Mouse (Mus musculus) heart, postnatal 4 days (tissue): ENCODE measurements around the gene Gnat2. TPM values are rescaled to one million over a fixed set of nuclear protein-coding genes. Genes with fewer than 3 reads are reported as not detected.

Experiments used
- DNase-seq: peaks from one replicate; pipeline ENCODE4 v3.0.0; 2021
- total RNA-seq, 2 experiments: library from RNA; stranded (reverse); gene quantifications; 2 replicates each; pipeline ENCODE4 v1.2.3; 2021

Gnat2 gene
- under 1 TPM; 0.31 to 0.34 TPM for total RNA-seq

DNA sequence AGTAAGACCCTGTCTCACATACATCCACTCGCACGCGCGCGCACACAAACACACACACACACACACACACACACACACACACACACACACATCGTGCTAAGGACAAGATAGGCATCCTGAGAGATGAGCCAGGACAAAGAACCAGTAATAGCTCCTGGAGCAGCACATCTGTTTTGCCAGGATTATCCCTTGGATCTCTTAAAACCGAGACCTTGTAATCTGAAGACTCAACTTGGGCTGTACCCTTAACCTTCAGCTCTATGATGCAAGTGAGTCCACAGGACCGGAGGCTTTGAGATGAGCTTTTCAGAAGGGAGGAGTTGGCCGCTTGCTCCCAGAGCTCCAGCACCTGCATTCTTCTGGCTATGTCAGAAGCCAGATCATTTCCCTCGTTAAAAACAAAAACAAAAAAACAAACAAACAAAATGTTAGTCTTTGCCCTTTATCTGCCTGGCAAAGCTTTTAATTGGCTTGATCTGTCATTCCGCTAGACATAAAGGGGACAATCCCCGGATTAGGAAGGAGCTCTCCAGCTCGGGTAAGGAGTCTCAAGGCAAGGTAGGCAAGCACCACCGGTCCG lies at the start of gene Gnat2:
Gnat2 (plus strand) TSS at position 254 of the 580 bp plus-strand sequence.
- DNase-seq: no peak

- DNase-seq: peak; percentile 88
Observed at GRCm38 (mm10) chr3:108044394-108045140, 48.0 kb upstream of the Gnat2 start, which contains the start of gene Gstm4. Gene Gstm4, minus strand, starts transcription at chr3:108044894.

DNA sequence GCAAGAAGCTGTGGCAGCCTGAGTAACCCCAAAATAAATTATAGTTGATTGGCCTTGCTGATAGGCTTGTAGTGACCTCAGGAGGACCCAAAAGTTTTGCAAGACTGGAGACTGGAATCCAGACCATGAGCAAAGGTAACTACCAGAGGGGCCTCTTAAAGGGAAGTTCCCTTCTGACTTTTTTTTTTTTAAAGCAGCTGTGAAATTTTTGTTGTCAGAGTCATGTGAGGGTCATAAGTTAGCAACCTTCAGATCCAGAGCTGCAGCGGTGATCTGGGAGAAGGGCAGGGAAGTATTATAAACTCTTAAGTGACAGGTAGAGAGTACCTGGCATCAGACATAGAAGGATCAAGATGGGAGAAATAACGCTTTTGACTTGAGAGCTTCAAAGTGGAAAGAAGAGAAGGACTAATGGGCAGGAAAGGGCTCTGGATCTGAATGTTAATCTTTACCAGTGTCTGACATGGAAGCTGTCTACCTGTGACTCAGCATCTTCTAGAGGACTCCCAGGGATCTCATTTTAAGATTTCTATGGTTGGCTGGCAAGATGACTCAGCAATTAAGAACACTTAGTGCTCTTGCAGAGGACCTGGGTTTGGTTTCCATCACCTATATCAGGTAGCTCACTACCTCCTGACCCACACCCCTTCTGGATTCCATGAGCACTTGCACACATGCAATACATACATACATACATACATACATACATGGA lies 45.5 kb upstream of the Gnat2 start:
- no peak for DNase-seq

GRCm38 (mm10) chr3:108048306-108048705 lies 44.3 kb upstream of the Gnat2 start:
- no peak for DNase-seq

DNA sequence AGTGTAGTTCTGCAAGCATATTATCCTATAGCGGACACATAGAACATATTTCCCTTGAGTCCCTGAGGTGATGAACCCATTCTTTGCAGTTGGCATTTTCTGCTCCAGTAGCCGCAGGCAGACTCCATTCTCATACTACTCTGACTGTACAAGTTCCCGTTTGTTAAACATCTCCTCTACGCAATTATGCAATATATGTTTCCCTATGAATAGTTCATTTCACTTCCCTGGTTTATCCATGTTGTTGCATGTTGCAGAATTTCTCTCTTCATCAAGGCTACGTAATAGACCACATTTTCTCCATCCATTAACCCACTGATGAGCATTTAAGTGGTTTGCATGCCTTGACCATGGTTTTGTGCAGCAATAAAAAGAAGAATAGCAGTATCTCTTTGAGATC lies 42.1 kb upstream of the Gnat2 start:
- no peak for DNase-seq

DNA sequence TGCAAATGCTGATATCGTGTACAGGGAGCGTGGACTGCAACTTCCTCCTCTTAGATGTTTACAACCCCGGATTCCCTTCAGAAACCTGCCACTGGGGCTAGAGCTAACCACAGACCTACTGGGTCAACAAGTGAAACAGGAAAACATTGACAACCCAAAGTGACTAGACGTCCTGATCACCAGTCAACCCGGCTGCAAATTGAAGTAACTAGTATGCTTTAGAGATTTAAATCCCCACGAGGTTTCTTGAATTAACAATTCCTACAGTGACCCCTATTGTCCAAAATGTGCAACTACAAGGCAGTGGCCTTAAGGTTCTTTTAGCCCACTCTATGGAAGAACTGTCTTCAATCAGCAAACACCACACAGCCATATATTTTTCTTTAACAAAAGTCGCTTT lies 31.2 kb upstream of the Gnat2 start:
- DNase-seq: peak; percentile 65

DNA sequence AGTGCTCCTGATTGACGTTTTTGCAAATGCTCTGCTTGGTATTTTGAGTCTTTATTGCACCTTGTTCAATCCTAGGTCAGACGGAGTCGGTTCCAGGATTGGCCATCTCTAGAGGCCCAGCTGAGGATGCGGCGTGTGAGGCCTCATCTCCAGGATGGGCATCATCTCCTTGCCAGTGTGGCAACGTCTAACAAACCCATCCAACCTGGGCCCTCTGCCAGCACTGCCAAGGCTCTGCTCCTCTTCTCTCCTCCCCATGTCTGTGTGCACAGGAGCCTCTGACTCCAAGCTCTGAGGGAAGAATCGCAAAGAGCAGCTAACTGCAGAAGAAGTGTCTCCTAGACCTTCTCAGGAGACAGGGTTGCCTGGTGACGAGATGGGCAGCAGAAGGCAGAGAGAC lies 29.9 kb upstream of the Gnat2 start:
- DNase-seq: no peak

- no peak for DNase-seq
Observed at GRCm38 (mm10) chr3:108064672-108065071, 27.9 kb upstream of the Gnat2 start.

GRCm38 (mm10) chr3:108065551-108065950 lies 27.0 kb upstream of the Gnat2 start:
- DNase-seq: no peak

DNA sequence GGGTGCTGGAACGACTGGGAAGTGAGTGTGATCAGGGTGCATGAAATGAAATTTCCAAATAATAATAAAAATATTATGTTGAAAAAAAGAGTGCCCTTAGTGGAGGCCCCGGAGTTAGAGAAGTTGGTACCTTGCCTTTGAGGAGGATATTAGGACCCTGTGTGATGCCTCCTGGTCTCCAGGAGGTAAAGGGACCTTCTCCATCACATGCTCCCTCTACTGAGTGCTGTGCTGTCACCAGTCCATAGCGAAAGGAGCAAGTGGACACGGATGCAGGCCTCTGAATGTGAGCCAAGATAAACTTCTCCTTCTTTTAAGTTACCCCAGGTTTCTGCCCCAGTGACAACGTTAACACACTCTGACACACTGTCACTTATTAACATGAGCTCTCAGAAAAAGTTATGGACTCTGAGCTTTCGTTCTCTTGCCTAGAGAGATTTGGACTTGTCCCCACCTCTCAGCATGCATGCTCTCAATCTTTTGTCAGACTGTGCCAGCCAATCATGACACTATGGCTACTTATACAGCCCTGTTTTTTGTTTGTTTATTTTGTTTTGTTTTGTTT lies 25.1 kb upstream of the Gnat2 start:
- no peak for DNase-seq

DNA sequence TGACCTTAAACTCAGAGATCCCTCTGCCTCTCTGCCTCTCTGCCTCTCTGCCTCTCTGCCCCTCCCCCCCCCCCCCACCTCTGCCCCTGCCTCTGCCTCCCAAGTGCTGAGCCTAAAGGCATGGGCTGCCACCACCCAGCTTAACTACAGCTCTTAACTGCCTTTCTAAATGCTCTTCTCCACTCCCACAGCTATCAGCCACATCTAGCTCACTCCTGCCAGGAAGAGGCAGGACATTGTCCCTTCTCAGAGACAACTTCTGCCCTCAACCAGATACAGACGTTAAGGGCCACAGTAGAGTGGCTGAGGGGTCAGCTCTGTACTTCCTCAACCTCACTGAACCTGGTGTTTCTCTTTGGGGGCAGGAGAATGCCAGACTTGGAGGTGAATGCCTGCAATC lies 23.8 kb upstream of the Gnat2 start:
- DNase-seq: no peak

DNA sequence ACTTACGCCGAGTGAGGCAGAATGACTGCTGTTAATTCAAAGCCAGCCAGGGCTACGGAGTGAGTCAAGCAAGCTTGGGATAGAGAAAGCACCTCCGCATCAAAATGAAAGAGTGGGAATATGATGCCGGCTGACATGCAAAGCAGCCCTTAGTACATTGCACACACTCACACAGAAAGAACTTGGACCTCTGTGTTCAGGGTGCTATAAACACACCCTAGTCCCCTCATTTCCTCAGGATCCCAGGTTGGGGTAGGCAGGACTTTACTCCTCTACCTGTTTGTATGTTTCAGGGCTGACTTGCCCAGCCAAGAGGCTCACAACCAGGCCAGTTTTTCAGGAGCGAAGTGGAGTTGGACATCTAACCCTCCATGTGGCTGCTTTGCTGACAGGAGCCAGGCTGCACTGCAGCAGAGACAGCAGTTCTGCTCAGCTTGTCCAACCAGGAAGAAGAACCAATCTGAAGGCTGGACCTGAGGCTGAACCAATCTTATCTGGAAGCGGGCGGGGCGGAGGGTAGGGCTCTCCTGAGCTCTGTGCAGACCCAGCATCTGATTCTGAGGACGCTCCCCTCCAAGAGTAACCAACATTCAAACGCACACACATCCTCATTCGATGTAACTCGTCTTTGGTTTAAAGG lies 23.2 kb upstream of the Gnat2 start:
- peak; percentile 45 for DNase-seq

DNA sequence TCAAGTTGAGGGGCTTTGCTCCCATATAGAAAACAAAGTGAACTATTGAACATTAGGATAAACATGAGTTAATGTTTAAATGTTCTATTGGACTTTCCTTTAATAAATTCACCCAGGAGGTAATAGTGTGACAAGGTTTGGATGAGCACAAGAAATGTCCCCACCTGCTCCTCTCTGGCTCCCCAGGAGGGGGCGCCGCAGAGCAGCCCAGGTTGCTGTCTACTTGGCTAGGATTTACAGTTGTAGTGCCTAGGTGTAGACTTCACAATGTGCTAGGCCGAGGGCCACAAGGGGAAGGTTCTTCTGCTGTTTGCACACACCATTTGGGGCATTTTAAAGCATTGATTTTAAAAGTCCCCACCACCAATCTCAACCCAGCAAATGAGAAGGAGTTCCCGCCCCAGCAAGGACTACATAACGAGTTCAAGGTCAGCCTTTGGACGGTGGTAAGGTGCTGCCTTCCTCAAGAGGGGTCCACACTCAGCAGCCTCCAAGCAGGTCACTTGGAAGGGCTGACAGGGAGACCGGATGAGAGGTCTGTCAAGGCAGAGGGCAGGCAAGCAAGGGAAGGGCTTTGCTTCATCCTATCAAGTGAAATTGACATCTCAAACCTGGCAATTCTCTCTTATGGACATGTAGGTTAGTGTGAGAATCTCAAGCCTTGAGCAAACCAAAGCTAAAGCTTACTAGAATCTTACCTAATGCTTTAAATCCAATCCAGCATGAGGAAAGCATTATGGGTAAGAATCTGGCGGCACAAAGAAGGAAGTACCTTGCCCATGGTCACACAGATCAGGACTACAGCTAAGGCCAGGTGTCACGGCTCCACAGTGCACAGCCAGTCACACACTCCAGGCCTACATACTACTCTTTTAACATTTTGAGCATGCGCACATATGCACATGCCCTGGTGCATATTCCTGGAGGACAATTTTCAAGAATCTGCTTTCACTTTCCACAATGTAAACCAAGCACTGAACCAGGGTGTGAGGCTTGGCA lies 22.0 kb upstream of the Gnat2 start:
- peak; percentile 84 for DNase-seq

DNA sequence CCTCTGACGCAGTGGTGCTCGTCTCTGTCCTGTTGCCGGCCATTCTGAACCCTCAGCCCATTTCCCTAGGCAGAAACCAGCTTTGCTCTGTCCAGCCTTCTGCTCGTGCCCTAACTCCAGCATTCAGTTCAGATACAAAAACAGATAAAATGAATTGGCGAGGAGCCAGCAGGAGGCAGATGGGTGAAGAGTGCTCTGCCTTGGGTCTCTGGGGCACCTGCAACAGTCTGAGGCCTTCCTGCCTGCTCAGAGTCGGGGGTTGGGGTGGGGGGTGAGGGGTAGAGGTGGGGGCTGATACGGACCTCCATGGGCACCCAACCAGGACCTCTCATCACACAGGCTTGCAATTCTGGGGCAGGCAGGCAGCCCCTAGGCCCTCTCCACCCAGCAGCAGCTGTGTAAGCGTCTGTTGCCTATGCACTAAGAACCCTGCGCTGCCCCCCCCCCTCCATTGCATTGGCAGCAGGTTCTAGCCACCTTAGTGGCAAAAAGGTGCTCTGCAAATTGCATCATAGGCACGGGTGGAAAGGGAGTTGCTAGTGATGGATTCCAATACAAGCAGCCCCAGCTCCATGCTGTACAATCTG lies 19.5 kb upstream of the Gnat2 start:
- DNase-seq: no peak

DNA sequence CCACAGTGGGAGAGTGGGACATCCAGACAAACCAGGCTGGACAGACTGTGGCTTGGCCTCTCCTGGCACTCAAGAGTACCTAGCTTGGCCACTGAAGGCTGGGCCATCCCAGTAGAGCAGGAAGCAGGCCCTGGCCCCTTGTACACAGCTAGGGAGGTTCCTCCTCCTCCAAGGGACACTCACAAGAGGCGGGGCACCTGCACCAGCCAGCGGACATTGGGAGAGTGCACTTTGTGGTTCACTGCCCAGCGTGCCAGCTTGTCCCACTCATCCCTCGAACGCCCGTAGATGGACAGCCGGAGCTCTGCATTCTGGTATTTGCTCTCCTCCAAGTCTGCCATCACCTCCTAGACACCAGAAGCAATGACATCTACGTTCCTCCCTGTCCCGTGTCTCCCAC lies 15.8 kb upstream of the Gnat2 start:
- no peak for DNase-seq

GRCm38 (mm10) chr3:108081681-108082080 lies 10.9 kb upstream of the Gnat2 start:
- no peak for DNase-seq

GRCm38 (mm10) chr3:108082251-108082875 lies 10.2 kb upstream of the Gnat2 start:
- no peak for DNase-seq

- DNase-seq: no peak
Observed at GRCm38 (mm10) chr3:108083161-108083560, 9.4 kb upstream of the Gnat2 start.

- DNase-seq: no peak
Observed at GRCm38 (mm10) chr3:108083904-108084407, 8.6 kb upstream of the Gnat2 start.

DNA sequence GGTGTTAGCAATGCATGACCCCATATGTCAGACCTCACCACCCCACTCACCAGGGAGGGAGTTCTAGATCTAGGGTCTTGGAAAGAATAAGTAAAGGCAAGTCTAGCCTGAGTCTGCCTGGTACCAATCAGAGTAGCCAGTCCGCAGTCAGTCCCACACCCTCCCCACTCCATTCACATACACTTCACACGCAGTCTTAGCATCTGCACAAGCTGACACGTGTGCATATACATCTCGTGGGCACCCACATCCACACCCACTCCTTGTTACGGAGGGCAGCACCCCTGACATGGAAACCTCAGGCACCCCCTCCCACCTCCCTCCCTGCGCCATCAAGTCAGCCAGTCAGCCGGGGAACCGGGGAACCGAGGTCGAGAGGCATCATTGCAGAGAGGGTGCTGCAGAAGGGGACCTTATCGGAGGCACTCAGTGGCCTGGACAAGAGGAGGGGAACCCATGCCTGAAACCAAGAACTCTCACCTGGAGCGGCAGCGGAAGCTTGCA lies 7.8 kb upstream of the Gnat2 start:
- no peak for DNase-seq
